ENCODE assay signal across 8 mouse cellular contexts in genomic region chr10:71285126-71285580, GRCm38 (mm10). TPM values are rescaled to one million over a fixed set of nuclear protein-coding genes. Genes with fewer than 3 reads are reported as not detected.
A peak's percentile ranks its signal among the peaks of the same experiment; 100 is the strongest.
DNase-seq lines count a peak whose midpoint lies in the region; ATAC-seq and TF ChIP-seq lines count a peak whose summit lies in the region.

Ube2d1 (minus strand) TSS chr10:71285262.

- WGBS in lung, postnatal 0 days: under 1% methylated on average over 38 of the region's 50 CpGs

- in situ Hi-C loops in ES-E14 (cut with MboI; ENCODE audit: low sequenced_read_pairs in 2 of 2, unreplicated experiment in 2 of 2): no loop called here

- ATAC-seq in frontal cortex, adult (ENCODE audit: low TSS enrichment): peak; percentile 87
- peak; percentile 87 to 88 for ATAC-seq in hematopoietic stem cell, adult 5-6 weeks (replicated peaks in 1 of 2; ENCODE audit: insufficient read depth in 1 of 2, low FRiP score in 2 of 2, low TSS enrichment in 1 of 2, low read depth in 1 of 2, poor library complexity in 2 of 2, severe bottlenecking in 2 of 2)
- ATAC-seq in lung, postnatal 0 days: peak; percentile 97

- peak; percentile 15 for TF ChIP-seq CTCF in lung, postnatal 0 days (IDR thresholded peaks at IDR 0.05)

- H3K36me3 ChIP-seq in ES-E14 (ENCODE audit: control insufficient read depth, insufficient read depth, low read length, poor library complexity, severe bottlenecking): no peaks in the 10 kb centered on the region
- H3K36me3 ChIP-seq in lung, postnatal 0 days (ENCODE audit: insufficient read depth, low read length): no peaks in the 10 kb centered on the region

- peak within 1 kb of the TSS; percentile 95 for H3K4me2 ChIP-seq in lung, postnatal 0 days (replicated peaks; ENCODE audit: low read depth, low read length)

- H3K4me3 ChIP-seq in ES-E14 (ENCODE audit: insufficient read depth in 1 of 2, low read depth in 1 of 2, low read length in 2 of 2, poor library complexity in 1 of 2, severe bottlenecking in 1 of 2): peak within 1 kb of the TSS; percentile 87 to 88
- H3K4me3 ChIP-seq in lung, postnatal 0 days (ENCODE audit: low read depth, low read length): peak within 1 kb of the TSS; percentile 95

- no peaks in the 10 kb centered on the region for H3K27me3 ChIP-seq in lung, postnatal 0 days (replicated peaks; ENCODE audit: insufficient read depth, low read length)

- TF ChIP-seq EP300 in lung, postnatal 0 days (IDR thresholded peaks at IDR 0.05): no peak

- H3K9ac ChIP-seq in ES-E14 (ENCODE audit: insufficient read depth, low read depth, low read length, poor library complexity, severe bottlenecking): peak within 1 kb of the TSS; percentile 84
- peak within 1 kb of the TSS; percentile 72 for H3K9ac ChIP-seq in lung, postnatal 0 days (replicated peaks; ENCODE audit: low read depth)

- no peak within 1 kb of the TSS for H3K27ac ChIP-seq in ES-E14 (ENCODE audit: insufficient read depth, low read depth, low read length, poor library complexity, severe bottlenecking)
- peak within 1 kb of the TSS; percentile 38 for H3K27ac ChIP-seq in lung, postnatal 0 days (ENCODE audit: low read length)

- peaks cover 2 to 6% of the 10 kb centered on the region in 2 experiments; a peak in 2 of 4 replicates for H3K4me1 ChIP-seq in ES-E14 (ENCODE audit: control insufficient read depth in 2 of 2, insufficient read depth in 2 of 2, low read length in 2 of 2, poor library complexity in 1 of 2)
- H3K4me1 ChIP-seq in lung, postnatal 0 days (ENCODE audit: insufficient read depth, low read depth, low read length): peaks cover 5% of the 10 kb centered on the region; the same call in 1 of the 2 replicates

- peak; percentile 34 for DNase-seq in ES-E14 (ENCODE audit: low read depth, low spot score)
- DNase-seq in cerebellum, adult 18-20 months: peak; percentile 96
- peak; percentile 83 to 90 for DNase-seq in layer of hippocampus, postnatal 10 days (ENCODE audit: low spot score in 2 of 2)
- peak; percentile 85 for DNase-seq in lung, postnatal 0 days (ENCODE audit: low spot score)
- DNase-seq in ovary, postnatal 10 days (ENCODE audit: low spot score): peak; percentile 68
- DNase-seq in thymus, postnatal 0 days (ENCODE audit: low spot score): peak; percentile 74

- no peaks in the 10 kb centered on the region for H3K9me3 ChIP-seq in ES-E14 (ENCODE audit: control insufficient read depth, insufficient read depth, low read depth, low read length)
- H3K9me3 ChIP-seq in lung, postnatal 0 days (ENCODE audit: low read length): no peaks in the 10 kb centered on the region

TF ChIP-seq in ES-E14, 5 proteins besides CTCF, POLR2A, EP300 and RAD21:
- TF ChIP-seq HCFC1 (IDR thresholded peaks at IDR 0.05; ENCODE audit: borderline replicate concordance, insufficient read depth, low read length) (peak; percentile 85), ZC3H11A (IDR thresholded peaks at IDR 0.05; ENCODE audit: borderline replicate concordance, low read depth, low read length) (no peak), CHD2 (IDR thresholded peaks at IDR 0.05; ENCODE audit: low read depth, low read length) (no peak)
TF ChIP-seq in ES-E14: peak in this region for 1.

RNA-seq across cellular contexts. Expression of gene Ube2d1, which starts in this region (rescaled TPM):
- 5.7 and 8.3 TPM in 2 replicates for total RNA-seq in ES-E14 (2012; rRNA removed)
- 7.8 and 14.8 TPM in 2 replicates for total RNA-seq in hematopoietic stem cell, adult 5-6 weeks (2017)
- 10 to 100 TPM; 70.3 to 79.7 TPM for total RNA-seq in layer of hippocampus, postnatal 10 days (2021)
- polyA plus RNA-seq in lung, postnatal 0 days (2015; fragmentation: Nextera tagmentation; extraction: Ambion mirVana): 31.9 and 33.6 TPM in 2 replicates
- 36.9 and 44.3 TPM in 2 replicates for polyA plus RNA-seq in thymus, postnatal 0 days (2015; fragmentation: Nextera tagmentation; extraction: Ambion mirVana)

Comparison
In these comparisons a context has a peak if more than half of its experiments do, and no peak if none do; other contexts are left out.
1. DNase-seq: peak in every context shown above with its lines; median percentile 96 in cerebellum, adult 18-20 months; 86 in layer of hippocampus, postnatal 10 days; 85 in lung, postnatal 0 days; 74 in thymus, postnatal 0 days; 68 in ovary, postnatal 10 days; 34 in ES-E14.